Mouse (Mus musculus) heart, embryonic 12.5 days (tissue): ENCODE results near the gene Mbnl2. TPM values are rescaled to one million over a fixed set of nuclear protein-coding genes. Genes with fewer than 3 reads are reported as not detected.

Experiments used
- ATAC-seq: fragments of 200-750 bp; cut with Nextera tagmentation; 2 replicates; pipeline ENCODE4 v1.8.0; 2017; ENCODE audit warnings: moderate TSS enrichment, moderate library complexity; ENCODE audit not compliant: insufficient number of reproducible peaks, low FRiP score
- H3K27ac ChIP-seq: fragments of 300-500 bp; sonication (generic); 2 replicates; pipeline ENCODE4 v1.5.1; 2016; ENCODE audit warnings: mild to moderate bottlenecking, moderate library complexity; ENCODE audit not compliant: poor library complexity, severe bottlenecking
- H3K27me3 ChIP-seq: fragments of 300-500 bp; sonication (generic); replicated peaks from 2 replicates; pipeline ENCODE4 v1.6.1; 2016; ENCODE audit warnings: mild to moderate bottlenecking, moderate library complexity
- H3K36me3 ChIP-seq: fragments of 300-500 bp; sonication (generic); 2 replicates; pipeline ENCODE4 v1.6.1; 2016; ENCODE audit warnings: mild to moderate bottlenecking, moderate library complexity
- H3K4me1 ChIP-seq: fragments of 300-500 bp; sonication (generic); replicated peaks from 2 replicates; pipeline ENCODE4 v1.6.1; 2016; ENCODE audit warnings: mild to moderate bottlenecking
- H3K4me2 ChIP-seq: fragments of 300-500 bp; sonication (generic); 2 replicates; pipeline ENCODE4 v1.6.1; 2016; ENCODE audit warnings: mild to moderate bottlenecking, moderate library complexity
- H3K4me3 ChIP-seq: fragments of 300-500 bp; sonication (generic); 2 replicates; pipeline ENCODE4 v1.5.1; 2016; ENCODE audit warnings: mild to moderate bottlenecking
- H3K9ac ChIP-seq: fragments of 300-500 bp; sonication (generic); 2 replicates; pipeline ENCODE4 v1.6.1; 2016; ENCODE audit warnings: mild to moderate bottlenecking, moderate library complexity
- H3K9me3 ChIP-seq: fragments of 300-500 bp; sonication (generic); replicated peaks from 2 replicates; pipeline ENCODE4 v1.6.1; 2016; ENCODE audit warnings: mild to moderate bottlenecking, moderate library complexity
- WGBS: fragments of 180-500 bp; shearing (Covaris S2); methylation state at CpG from one replicate; pipeline ENCODE4 v1.1.7; 2016; 5-methylcytosine and 5-hydroxymethylcytosine counted together
- polyA plus RNA-seq: library from polyadenylated mRNA; unstranded; fragments of >200 nt; fragmentation: Nextera tagmentation; extraction: Ambion mirVana; gene quantifications from 2 replicates; pipeline ENCODE4 v1.2.1, GENCODE M21; 2016

Mbnl2 gene
- polyA plus RNA-seq, 1 experiment from 2014 or later = 108 TPM

GRCm38 (mm10) chr14:120399614-120400013, 124.1 kb downstream of the Mbnl2 start:
- no peaks in the 10 kb centered on the region for H3K27me3 ChIP-seq
- H3K4me3 ChIP-seq = no peak overlapping the region
- H3K27ac ChIP-seq = no peak overlapping the region
- H3K4me2 ChIP-seq = no peak overlapping the region
- peaks cover 61% of the 10 kb centered on the region for H3K36me3 ChIP-seq
- no peaks in the 10 kb centered on the region for H3K9me3 ChIP-seq
- ATAC-seq = no peak
- WGBS = 83% methylated on average over 6 of the region's 6 CpGs
- H3K9ac ChIP-seq = no peak overlapping the region
- no peaks in the 10 kb centered on the region for H3K4me1 ChIP-seq

- Histone ChIP-seq H3K9ac (no peak overlapping the region), H3K4me1 (peaks cover 10% of the 10 kb centered on the region), H3K4me2 (no peak overlapping the region), H3K36me3 (peaks cover 66% of the 10 kb centered on the region), H3K27ac (no peak overlapping the region), H3K4me3 (no peak overlapping the region), H3K27me3 (no peaks in the 10 kb centered on the region), H3K9me3 (no peaks in the 10 kb centered on the region)
- WGBS = 84% methylated on average over 15 of the region's 15 CpGs
- no peak for ATAC-seq
Observed at GRCm38 (mm10) chr14:120401158-120401557, 125.7 kb downstream of the Mbnl2 start.

- Histone ChIP-seq H3K36me3 (peaks cover 62% of the 10 kb centered on the region), H3K4me3 (no peak overlapping the region), H3K4me2 (no peak overlapping the region), H3K27me3 (no peaks in the 10 kb centered on the region), H3K9me3 (no peaks in the 10 kb centered on the region), H3K27ac (no peak overlapping the region), H3K4me1 (peaks cover 19% of the 10 kb centered on the region), H3K9ac (no peak overlapping the region)
- WGBS = 91% methylated on average over 9 of the region's 9 CpGs
- ATAC-seq = no peak
Observed at GRCm38 (mm10) chr14:120402715-120403114, 127.2 kb downstream of the Mbnl2 start.

- Histone ChIP-seq H3K27me3 (no peaks in the 10 kb centered on the region), H3K36me3 (peaks cover 70% of the 10 kb centered on the region), H3K4me1 (peaks cover 19% of the 10 kb centered on the region), H3K4me3 (no peak overlapping the region), H3K4me2 (no peak overlapping the region), H3K9ac (no peak overlapping the region), H3K27ac (no peak overlapping the region), H3K9me3 (no peaks in the 10 kb centered on the region)
- WGBS = 89% methylated on average over 7 of the region's 7 CpGs
- ATAC-seq = no peak
Observed at GRCm38 (mm10) chr14:120404364-120404763, 128.9 kb downstream of the Mbnl2 start.

GRCm38 (mm10) chr14:120404811-120405582, 129.5 kb downstream of the Mbnl2 start:
- H3K36me3 ChIP-seq = peaks cover 70% of the 10 kb centered on the region
- H3K4me1 ChIP-seq = peaks cover 19% of the 10 kb centered on the region
- no peak overlapping the region for H3K4me3 ChIP-seq
- no peaks in the 10 kb centered on the region for H3K27me3 ChIP-seq
- no peak for ATAC-seq
- H3K27ac ChIP-seq = no peak overlapping the region
- no peaks in the 10 kb centered on the region for H3K9me3 ChIP-seq
- WGBS = 84% methylated on average over 17 of the region's 17 CpGs
- H3K9ac ChIP-seq = no peak overlapping the region
- H3K4me2 ChIP-seq = no peak overlapping the region

- H3K27me3 ChIP-seq = no peaks in the 10 kb centered on the region
- no peak overlapping the region for H3K4me2 ChIP-seq
- no peak for ATAC-seq
- H3K4me3 ChIP-seq = no peak overlapping the region
- H3K36me3 ChIP-seq = peaks cover 70% of the 10 kb centered on the region
- H3K4me1 ChIP-seq = peaks cover 19% of the 10 kb centered on the region
- no peak overlapping the region for H3K9ac ChIP-seq
- WGBS = 79% methylated on average over 3 of the region's 3 CpGs
- H3K9me3 ChIP-seq = no peaks in the 10 kb centered on the region
- H3K27ac ChIP-seq = no peak overlapping the region
Observed at GRCm38 (mm10) chr14:120405597-120405996, 130.1 kb downstream of the Mbnl2 start.

- H3K36me3 ChIP-seq = peaks cover 71% of the 10 kb centered on the region
- ATAC-seq = no peak
- no peak overlapping the region for H3K9ac ChIP-seq
- H3K9me3 ChIP-seq = no peaks in the 10 kb centered on the region
- no peak overlapping the region for H3K4me2 ChIP-seq
- H3K4me1 ChIP-seq = peaks cover 19% of the 10 kb centered on the region
- WGBS = 57% methylated on average over 6 of the region's 6 CpGs
- H3K4me3 ChIP-seq = no peak overlapping the region
- H3K27ac ChIP-seq = 0 out of 2 replicates have a peak overlapping the region, but pooled peaks have one; percentile 24
- no peaks in the 10 kb centered on the region for H3K27me3 ChIP-seq
Observed at GRCm38 (mm10) chr14:120406271-120406670, 130.8 kb downstream of the Mbnl2 start.

- H3K4me3 ChIP-seq = no peak overlapping the region
- H3K36me3 ChIP-seq = peaks cover 71% of the 10 kb centered on the region
- H3K27ac ChIP-seq = no peak overlapping the region
- H3K9me3 ChIP-seq = no peaks in the 10 kb centered on the region
- ATAC-seq = 0 out of 2 replicates have a peak, but pooled peaks have one; percentile 25
- H3K27me3 ChIP-seq = no peaks in the 10 kb centered on the region
- H3K9ac ChIP-seq = no peak overlapping the region
- peaks cover 19% of the 10 kb centered on the region for H3K4me1 ChIP-seq
- no peak overlapping the region for H3K4me2 ChIP-seq
- WGBS = 66% methylated on average over 8 of the region's 8 CpGs
Observed at GRCm38 (mm10) chr14:120406820-120407219, 131.4 kb downstream of the Mbnl2 start.

GRCm38 (mm10) chr14:120409854-120410253, 134.4 kb downstream of the Mbnl2 start:
- no peak overlapping the region for H3K4me2 ChIP-seq
- ATAC-seq = no peak; the same call in 1 of the 2 replicates
- peaks cover 22% of the 10 kb centered on the region for H3K4me1 ChIP-seq
- H3K9me3 ChIP-seq = no peaks in the 10 kb centered on the region
- no peak overlapping the region for H3K9ac ChIP-seq
- peaks cover 78% of the 10 kb centered on the region for H3K36me3 ChIP-seq
- H3K27ac ChIP-seq = no peak overlapping the region
- no peak overlapping the region for H3K4me3 ChIP-seq
- no peaks in the 10 kb centered on the region for H3K27me3 ChIP-seq
- 94% methylated on average over 10 of the region's 10 CpGs for WGBS

GRCm38 (mm10) chr14:120416886-120417285, 141.4 kb downstream of the Mbnl2 start:
- Histone ChIP-seq H3K36me3 (peaks cover 66% of the 10 kb centered on the region), H3K4me2 (no peak overlapping the region), H3K27me3 (no peaks in the 10 kb centered on the region), H3K9ac (no peak overlapping the region), H3K27ac (no peak overlapping the region), H3K4me3 (no peak overlapping the region), H3K4me1 (peaks cover 7% of the 10 kb centered on the region; the same call in 1 of the 2 replicates), H3K9me3 (no peaks in the 10 kb centered on the region)
- 77% methylated on average over 9 of the region's 9 CpGs for WGBS
- no peak for ATAC-seq

GRCm38 (mm10) chr14:120418964-120419363, 143.5 kb downstream of the Mbnl2 start:
- peaks cover 67% of the 10 kb centered on the region for H3K36me3 ChIP-seq
- H3K27me3 ChIP-seq = no peaks in the 10 kb centered on the region
- no peak overlapping the region for H3K9ac ChIP-seq
- H3K4me1 ChIP-seq = peaks cover 4% of the 10 kb centered on the region; the same call in 1 of the 2 replicates
- WGBS = 73% methylated on average over 14 of the region's 14 CpGs
- no peak overlapping the region for H3K27ac ChIP-seq
- no peaks in the 10 kb centered on the region for H3K9me3 ChIP-seq
- no peak overlapping the region for H3K4me3 ChIP-seq
- no peak for ATAC-seq
- no peak overlapping the region for H3K4me2 ChIP-seq
